Mouse (Mus musculus): ENCODE measurements around the gene Srsf6. TPM values are rescaled to one million over a fixed set of nuclear protein-coding genes. Genes with fewer than 3 reads are reported as not detected.
A peak's percentile ranks its signal among the peaks of the same experiment; 100 is the strongest.

Gene Srsf6
- polyA plus RNA-seq, 1 experiment = 143 TPM

DNA sequence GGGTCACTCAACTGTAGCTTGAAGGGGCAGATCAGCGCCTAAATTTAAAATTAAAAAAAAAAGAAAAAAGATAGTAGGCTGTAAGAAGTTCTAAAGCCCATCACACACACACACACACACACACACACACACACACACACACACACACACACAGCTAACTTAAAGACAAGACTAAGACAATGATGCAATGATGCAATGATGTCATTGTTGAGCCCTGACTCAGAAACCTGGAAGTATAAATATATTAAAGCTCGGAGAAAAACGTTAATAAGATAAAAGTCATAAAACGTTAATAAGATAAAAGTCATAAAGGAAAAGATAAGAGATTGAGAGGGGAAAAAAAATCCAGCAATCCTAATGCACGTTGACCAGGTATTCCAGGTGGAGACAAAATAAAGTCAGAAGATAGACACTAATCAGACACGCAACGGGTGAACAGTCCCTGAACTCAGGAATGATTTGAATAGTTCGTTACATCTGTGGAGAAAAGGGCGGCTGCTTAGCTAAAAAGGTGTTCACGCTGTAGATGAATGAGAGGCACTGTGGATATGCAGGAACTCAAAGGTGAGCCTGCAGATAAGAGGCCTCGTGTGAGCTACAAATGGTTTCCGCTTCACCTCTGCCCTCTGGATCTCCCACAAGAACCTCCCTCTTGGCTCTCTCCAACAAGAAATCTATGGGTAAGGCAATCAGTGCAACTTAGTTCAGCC lies 31.3 kb upstream of the Srsf6 start:
- Histone ChIP-seq H3K27ac (ENCODE audit: insufficient read depth, low read length) (no peak overlapping the region), H3K4me1 (ENCODE audit: control insufficient read depth, insufficient read depth, low read length) (no peaks in the 10 kb centered on the region), H3K4me3 (replicated peaks; ENCODE audit: insufficient read depth, low read depth, low read length) (no peak overlapping the region), H3K27me3 (ENCODE audit: control insufficient read depth, insufficient read depth, low read length) (no peaks in the 10 kb centered on the region)
- no peak for DNase-seq
- 68% methylated on average over 12 of the region's 12 CpGs for WGBS
- TF ChIP-seq CTCF (IDR thresholded peaks at IDR 0.05; ENCODE audit: borderline replicate concordance, insufficient read depth, low read depth, low read length) (no peak), POLR2A (IDR thresholded peaks at IDR 0.05; ENCODE audit: borderline replicate concordance, insufficient read depth, low read length) (no peak)

DNA sequence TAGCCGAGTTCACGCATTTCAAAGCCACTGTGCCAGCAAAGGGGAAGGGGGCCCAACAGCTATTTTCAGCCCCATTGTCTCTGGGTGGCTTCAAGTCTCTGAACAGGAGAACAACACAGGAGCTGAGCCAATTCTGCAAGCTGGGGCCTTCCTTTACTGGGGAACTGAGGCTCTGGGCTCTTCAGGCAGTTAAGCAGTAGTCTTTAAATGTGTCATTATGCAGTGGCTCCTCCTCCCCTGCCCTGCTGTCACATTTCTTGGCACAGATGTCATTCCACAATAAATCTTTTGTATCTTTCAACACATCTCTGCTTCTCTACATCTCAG lies 30.8 kb upstream of the Srsf6 start:
- Histone ChIP-seq H3K4me1 (ENCODE audit: control insufficient read depth, insufficient read depth, low read length) (no peaks in the 10 kb centered on the region), H3K27me3 (ENCODE audit: control insufficient read depth, insufficient read depth, low read length) (no peaks in the 10 kb centered on the region), H3K4me3 (replicated peaks; ENCODE audit: insufficient read depth, low read depth, low read length) (no peak overlapping the region), H3K27ac (ENCODE audit: insufficient read depth, low read length) (no peak overlapping the region)
- no peak for DNase-seq
- TF ChIP-seq CTCF (IDR thresholded peaks at IDR 0.05; ENCODE audit: borderline replicate concordance, insufficient read depth, low read depth, low read length) (no peak), POLR2A (IDR thresholded peaks at IDR 0.05; ENCODE audit: borderline replicate concordance, insufficient read depth, low read length) (no peak)
- 45% methylated on average over 2 of the region's 2 CpGs for WGBS

DNA sequence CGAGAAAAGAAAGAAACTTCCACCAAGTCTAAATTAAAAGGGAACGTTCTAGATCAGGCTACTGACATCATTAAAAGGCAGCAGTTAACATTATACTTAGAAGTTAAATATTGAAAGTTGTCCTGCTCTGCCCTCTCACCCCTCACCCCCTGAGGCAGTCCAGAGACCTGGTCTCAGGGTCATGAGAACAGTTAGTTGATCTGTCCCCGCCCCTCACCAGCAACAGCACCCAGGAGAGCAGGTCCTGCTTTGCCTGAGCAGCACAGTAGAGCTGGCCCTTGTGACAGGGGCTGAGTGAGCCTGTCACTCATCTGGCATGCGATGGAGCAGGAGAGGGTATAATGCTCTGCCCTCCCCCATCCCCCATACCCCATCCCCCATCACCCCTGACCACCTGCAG lies 25.4 kb upstream of the Srsf6 start:
- DNase-seq = no peak
- no peak overlapping the region for H3K27ac ChIP-seq (ENCODE audit: insufficient read depth, low read length)
- H3K4me3 ChIP-seq (replicated peaks; ENCODE audit: insufficient read depth, low read depth, low read length) = no peak overlapping the region
- WGBS = 87% methylated on average over 4 of the region's 4 CpGs
- no peaks in the 10 kb centered on the region for H3K4me1 ChIP-seq (ENCODE audit: control insufficient read depth, insufficient read depth, low read length)
- H3K27me3 ChIP-seq (ENCODE audit: control insufficient read depth, insufficient read depth, low read length) = no peaks in the 10 kb centered on the region
- no peak for TF ChIP-seq POLR2A (IDR thresholded peaks at IDR 0.05; ENCODE audit: borderline replicate concordance, insufficient read depth, low read length)
- no peak for TF ChIP-seq CTCF (IDR thresholded peaks at IDR 0.05; ENCODE audit: borderline replicate concordance, insufficient read depth, low read depth, low read length)

DNA sequence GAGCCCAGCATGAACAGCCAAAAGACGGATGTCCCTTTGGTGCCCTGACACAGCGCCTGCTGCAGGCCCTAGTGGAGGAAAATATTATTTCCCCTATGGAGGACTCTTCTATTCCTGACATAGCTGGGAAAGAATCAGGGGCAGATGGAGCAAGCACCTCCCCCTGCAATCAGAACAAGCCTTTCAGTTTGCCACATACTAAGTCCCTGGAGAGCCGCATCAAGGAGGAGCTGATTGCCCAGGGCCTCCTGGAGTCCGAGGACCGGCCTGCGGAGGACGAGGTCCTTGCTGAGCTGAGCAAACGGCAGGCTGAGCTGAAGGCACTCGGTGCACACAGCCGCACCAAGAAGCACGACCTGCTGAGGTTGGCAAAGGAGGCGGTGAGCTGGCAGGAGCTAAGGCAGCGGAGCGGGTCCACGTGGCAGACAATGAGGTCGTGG lies 23.3 kb upstream of the Srsf6 start:
- Histone ChIP-seq H3K4me1 (ENCODE audit: control insufficient read depth, insufficient read depth, low read length) (no peaks in the 10 kb centered on the region), H3K4me3 (replicated peaks; ENCODE audit: insufficient read depth, low read depth, low read length) (peak overlapping the region; percentile 8), H3K27me3 (ENCODE audit: control insufficient read depth, insufficient read depth, low read length) (no peaks in the 10 kb centered on the region), H3K27ac (ENCODE audit: insufficient read depth, low read length) (no peak overlapping the region)
- WGBS = 3% methylated on average over 16 of the region's 16 CpGs
- peak; percentile 75 to 77 for DNase-seq
- no peak for TF ChIP-seq POLR2A (IDR thresholded peaks at IDR 0.05; ENCODE audit: borderline replicate concordance, insufficient read depth, low read length)
- peak; percentile 55 for TF ChIP-seq CTCF (IDR thresholded peaks at IDR 0.05; ENCODE audit: borderline replicate concordance, insufficient read depth, low read depth, low read length)

DNA sequence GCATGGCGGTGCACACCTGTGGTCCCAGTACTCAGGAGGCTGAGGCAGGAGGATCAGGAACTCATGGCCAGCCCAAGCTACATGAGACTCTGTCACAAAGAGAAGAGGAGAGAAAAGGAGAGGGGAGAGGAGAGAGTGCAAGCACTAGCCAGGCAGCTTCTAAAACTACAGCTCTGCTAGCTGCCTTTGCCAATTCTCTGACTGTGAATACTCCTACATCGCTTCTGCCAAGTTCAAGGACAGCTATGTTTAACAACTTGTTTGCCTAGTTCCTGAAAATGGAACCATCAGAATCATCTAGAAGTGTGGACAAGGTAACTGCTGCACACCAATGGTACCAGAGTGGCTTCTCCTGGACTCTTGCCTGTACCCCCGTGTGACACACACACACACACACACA lies 17.3 kb upstream of the Srsf6 start:
- TF ChIP-seq CTCF (IDR thresholded peaks at IDR 0.05; ENCODE audit: borderline replicate concordance, insufficient read depth, low read depth, low read length) (no peak), POLR2A (IDR thresholded peaks at IDR 0.05; ENCODE audit: borderline replicate concordance, insufficient read depth, low read length) (no peak)
- WGBS = 43% methylated on average over 3 of the region's 3 CpGs
- Histone ChIP-seq H3K27me3 (ENCODE audit: control insufficient read depth, insufficient read depth, low read length) (no peaks in the 10 kb centered on the region), H3K4me1 (ENCODE audit: control insufficient read depth, insufficient read depth, low read length) (no peaks in the 10 kb centered on the region), H3K4me3 (replicated peaks; ENCODE audit: insufficient read depth, low read depth, low read length) (no peak overlapping the region), H3K27ac (ENCODE audit: insufficient read depth, low read length) (no peak overlapping the region)
- DNase-seq = no peak

DNA sequence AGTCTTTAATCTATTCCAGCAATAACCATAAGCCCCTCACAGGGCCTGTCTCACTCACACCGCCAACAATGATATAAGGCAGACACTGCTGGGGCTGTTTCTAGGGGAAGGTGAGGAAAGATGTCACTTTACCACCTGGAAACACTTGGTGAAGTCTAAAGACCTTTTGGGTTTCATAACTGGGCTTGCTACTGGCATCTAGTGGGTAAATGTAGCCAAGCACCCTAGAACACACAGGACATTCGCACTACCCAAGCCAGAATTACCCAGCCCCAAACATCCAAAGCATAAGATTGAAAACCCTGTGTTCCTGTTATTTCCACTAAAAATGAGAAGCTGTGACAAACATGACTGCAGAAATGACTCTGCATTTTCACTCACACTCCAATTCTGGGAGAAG lies 16.8 kb upstream of the Srsf6 start:
- WGBS = 47% methylated on average over 2 of the region's 2 CpGs
- no peak for DNase-seq
- TF ChIP-seq POLR2A (IDR thresholded peaks at IDR 0.05; ENCODE audit: borderline replicate concordance, insufficient read depth, low read length) (no peak), CTCF (IDR thresholded peaks at IDR 0.05; ENCODE audit: borderline replicate concordance, insufficient read depth, low read depth, low read length) (peak; percentile 45)

DNA sequence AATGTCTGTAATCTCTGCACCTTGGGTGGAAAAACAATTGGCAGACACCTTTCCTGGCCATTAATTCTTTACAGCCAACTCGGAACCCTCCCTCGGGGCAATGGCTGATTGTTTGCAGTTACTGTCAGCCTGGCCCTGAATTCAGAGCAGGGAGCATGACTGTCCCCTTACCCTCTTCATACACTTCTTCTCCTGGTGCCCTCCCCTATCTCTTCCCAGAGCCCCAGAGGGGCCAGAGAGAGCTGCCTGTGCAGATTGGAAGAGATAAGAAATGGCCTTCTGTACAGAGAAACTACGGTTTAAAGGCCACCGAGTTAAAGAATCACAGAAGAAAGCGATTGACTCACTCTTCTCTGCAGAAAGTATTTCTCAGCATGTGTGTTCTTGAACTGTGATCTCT lies 11.4 kb upstream of the Srsf6 start:
- Histone ChIP-seq H3K27me3 (ENCODE audit: control insufficient read depth, insufficient read depth, low read length) (no peaks in the 10 kb centered on the region), H3K4me1 (ENCODE audit: control insufficient read depth, insufficient read depth, low read length) (no peaks in the 10 kb centered on the region), H3K27ac (ENCODE audit: insufficient read depth, low read length) (no peak overlapping the region), H3K4me3 (replicated peaks; ENCODE audit: insufficient read depth, low read depth, low read length) (no peak overlapping the region)
- 71% methylated on average over 5 of the region's 5 CpGs for WGBS
- TF ChIP-seq POLR2A (IDR thresholded peaks at IDR 0.05; ENCODE audit: borderline replicate concordance, insufficient read depth, low read length) (no peak), CTCF (IDR thresholded peaks at IDR 0.05; ENCODE audit: borderline replicate concordance, insufficient read depth, low read depth, low read length) (no peak)
- DNase-seq = no peak

More for the DNA sequence above, 16.8 kb upstream of the Srsf6 start:
- H3K4me3 ChIP-seq (replicated peaks; ENCODE audit: insufficient read depth, low read depth, low read length) = no peak overlapping the region
- no peak overlapping the region for H3K27ac ChIP-seq (ENCODE audit: insufficient read depth, low read length)
- H3K4me1 ChIP-seq (ENCODE audit: control insufficient read depth, insufficient read depth, low read length) = no peaks in the 10 kb centered on the region
- H3K27me3 ChIP-seq (ENCODE audit: control insufficient read depth, insufficient read depth, low read length) = no peaks in the 10 kb centered on the region

DNA sequence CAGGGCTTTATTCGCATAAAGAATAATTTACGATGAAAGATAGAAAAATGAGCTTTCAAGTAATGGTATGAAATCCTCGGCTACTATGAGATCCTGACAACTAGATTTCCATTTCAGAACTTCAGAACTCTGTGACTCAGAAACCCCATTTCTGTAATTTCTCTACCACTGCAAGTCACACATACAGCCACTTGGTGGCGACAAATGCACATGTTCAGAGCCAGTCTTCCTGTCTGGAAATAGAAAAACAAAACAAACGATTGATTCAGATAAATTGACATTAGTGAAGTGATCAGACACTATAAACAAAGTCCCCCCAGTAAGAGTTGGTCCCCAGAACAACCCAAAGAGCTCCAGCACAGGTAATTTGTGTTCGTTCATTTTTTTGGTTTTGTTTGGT lies 9.1 kb upstream of the Srsf6 start:
- Histone ChIP-seq H3K27me3 (ENCODE audit: control insufficient read depth, insufficient read depth, low read length) (no peaks in the 10 kb centered on the region), H3K27ac (ENCODE audit: insufficient read depth, low read length) (no peak overlapping the region), H3K4me1 (ENCODE audit: control insufficient read depth, insufficient read depth, low read length) (no peaks in the 10 kb centered on the region), H3K4me3 (replicated peaks; ENCODE audit: insufficient read depth, low read depth, low read length) (no peak overlapping the region)
- TF ChIP-seq CTCF (IDR thresholded peaks at IDR 0.05; ENCODE audit: borderline replicate concordance, insufficient read depth, low read depth, low read length) (peak; percentile 54; the same call in 1 of the 2 replicates), POLR2A (IDR thresholded peaks at IDR 0.05; ENCODE audit: borderline replicate concordance, insufficient read depth, low read length) (no peak)
- peak; percentile 34 to 42 for DNase-seq
- WGBS = 12% methylated on average over 6 of the region's 6 CpGs

Measured in cerebellum, adult 2 months (tissue).